Mouse (Mus musculus): ENCODE results near the gene Astn2. TPM values are rescaled to one million over a fixed set of nuclear protein-coding genes. Genes with fewer than 3 reads are reported as not detected.

Gene Astn2
- polyA plus RNA-seq, 1 experiment from 2014 or later = 0.15 TPM

DNA sequence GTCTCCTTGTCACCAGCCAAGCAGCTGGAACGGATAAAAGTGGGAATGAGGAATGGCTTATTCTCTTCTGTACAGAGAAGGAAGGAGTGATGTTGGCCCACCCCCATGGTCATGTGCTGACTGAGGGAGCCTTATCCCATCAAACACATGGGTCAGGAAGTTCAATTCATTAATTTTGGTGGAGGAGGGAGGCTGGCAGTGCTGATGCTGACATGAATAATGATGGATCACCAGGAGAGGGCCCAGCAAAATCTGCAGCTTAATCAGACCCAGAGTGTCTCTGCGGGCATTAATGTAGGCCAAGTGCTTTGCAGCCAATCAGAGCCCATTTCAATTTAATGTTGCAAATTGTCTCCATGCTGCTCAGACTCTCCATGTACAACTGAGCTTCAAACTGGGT lies 172.1 kb downstream of the Astn2 start:
- H3K9ac ChIP-seq (ENCODE audit: low read length) = no peak overlapping the region
- H3K4me2 ChIP-seq (ENCODE audit: low read depth, low read length) = no peak overlapping the region
- H3K4me3 ChIP-seq (replicated peaks; ENCODE audit: low read length) = no peak overlapping the region
- no peaks in the 10 kb centered on the region for H3K9me3 ChIP-seq (replicated peaks; ENCODE audit: control insufficient read depth, low read length)
- H3K27me3 ChIP-seq (ENCODE audit: control insufficient read depth, insufficient read depth, low read length) = no peaks in the 10 kb centered on the region
- WGBS = 43% methylated on average over 2 of the region's 2 CpGs
- H3K27ac ChIP-seq (ENCODE audit: low read length) = no peak overlapping the region
- H3K4me1 ChIP-seq (ENCODE audit: control insufficient read depth, insufficient read depth, low read length) = no peaks in the 10 kb centered on the region
- no peak for ATAC-seq (ENCODE audit: insufficient read depth, low FRiP score)
- no peaks in the 10 kb centered on the region for H3K36me3 ChIP-seq (ENCODE audit: control insufficient read depth, insufficient read depth, low read length)

- Histone ChIP-seq H3K4me1 (ENCODE audit: control insufficient read depth, insufficient read depth, low read length) (no peaks in the 10 kb centered on the region), H3K36me3 (ENCODE audit: control insufficient read depth, insufficient read depth, low read length) (no peaks in the 10 kb centered on the region), H3K4me3 (replicated peaks; ENCODE audit: low read length) (no peak overlapping the region), H3K27ac (ENCODE audit: low read length) (no peak overlapping the region), H3K9ac (ENCODE audit: low read length) (no peak overlapping the region), H3K4me2 (ENCODE audit: low read depth, low read length) (no peak overlapping the region), H3K9me3 (replicated peaks; ENCODE audit: control insufficient read depth, low read length) (no peaks in the 10 kb centered on the region), H3K27me3 (ENCODE audit: control insufficient read depth, insufficient read depth, low read length) (no peaks in the 10 kb centered on the region)
- no peak for ATAC-seq (ENCODE audit: insufficient read depth, low FRiP score)
- WGBS = 70% methylated on average over 4 of the region's 4 CpGs
Observed at GRCm38 (mm10) chr4:66230735-66231134, 173.7 kb downstream of the Astn2 start.

GRCm38 (mm10) chr4:66222602-66223317 lies 181.7 kb downstream of the Astn2 start:
- H3K4me2 ChIP-seq (ENCODE audit: low read depth, low read length) = no peak overlapping the region
- 83% methylated on average over 9 of the region's 9 CpGs for WGBS
- H3K4me1 ChIP-seq (ENCODE audit: control insufficient read depth, insufficient read depth, low read length) = no peaks in the 10 kb centered on the region
- no peaks in the 10 kb centered on the region for H3K27me3 ChIP-seq (ENCODE audit: control insufficient read depth, insufficient read depth, low read length)
- no peaks in the 10 kb centered on the region for H3K36me3 ChIP-seq (ENCODE audit: control insufficient read depth, insufficient read depth, low read length)
- no peak overlapping the region for H3K27ac ChIP-seq (ENCODE audit: low read length)
- ATAC-seq (ENCODE audit: insufficient read depth, low FRiP score) = no peak
- H3K4me3 ChIP-seq (replicated peaks; ENCODE audit: low read length) = no peak overlapping the region
- H3K9me3 ChIP-seq (replicated peaks; ENCODE audit: control insufficient read depth, low read length) = no peaks in the 10 kb centered on the region
- no peak overlapping the region for H3K9ac ChIP-seq (ENCODE audit: low read length)

GRCm38 (mm10) chr4:66215170-66215618 lies 189.2 kb downstream of the Astn2 start:
- no peaks in the 10 kb centered on the region for H3K36me3 ChIP-seq (ENCODE audit: control insufficient read depth, insufficient read depth, low read length)
- H3K9ac ChIP-seq (ENCODE audit: low read length) = no peak overlapping the region
- H3K27me3 ChIP-seq (ENCODE audit: control insufficient read depth, insufficient read depth, low read length) = no peaks in the 10 kb centered on the region
- 55% methylated on average over 9 of the region's 9 CpGs for WGBS
- no peak overlapping the region for H3K4me3 ChIP-seq (replicated peaks; ENCODE audit: low read length)
- no peak overlapping the region for H3K27ac ChIP-seq (ENCODE audit: low read length)
- H3K4me2 ChIP-seq (ENCODE audit: low read depth, low read length) = no peak overlapping the region
- ATAC-seq (ENCODE audit: insufficient read depth, low FRiP score) = no peak
- no peaks in the 10 kb centered on the region for H3K4me1 ChIP-seq (ENCODE audit: control insufficient read depth, insufficient read depth, low read length)
- H3K9me3 ChIP-seq (replicated peaks; ENCODE audit: control insufficient read depth, low read length) = no peaks in the 10 kb centered on the region

- H3K4me1 ChIP-seq (ENCODE audit: control insufficient read depth, insufficient read depth, low read length) = no peaks in the 10 kb centered on the region
- H3K27me3 ChIP-seq (ENCODE audit: control insufficient read depth, insufficient read depth, low read length) = no peaks in the 10 kb centered on the region
- H3K27ac ChIP-seq (ENCODE audit: low read length) = no peak overlapping the region
- H3K9me3 ChIP-seq (replicated peaks; ENCODE audit: control insufficient read depth, low read length) = no peaks in the 10 kb centered on the region
- no peak overlapping the region for H3K4me2 ChIP-seq (ENCODE audit: low read depth, low read length)
- WGBS = 89% methylated on average over 8 of the region's 8 CpGs
- H3K9ac ChIP-seq (ENCODE audit: low read length) = no peak overlapping the region
- ATAC-seq (ENCODE audit: insufficient read depth, low FRiP score) = no peak
- H3K36me3 ChIP-seq (ENCODE audit: control insufficient read depth, insufficient read depth, low read length) = no peaks in the 10 kb centered on the region
- no peak overlapping the region for H3K4me3 ChIP-seq (replicated peaks; ENCODE audit: low read length)
Observed at GRCm38 (mm10) chr4:66189636-66190035, 214.8 kb downstream of the Astn2 start.

DNA sequence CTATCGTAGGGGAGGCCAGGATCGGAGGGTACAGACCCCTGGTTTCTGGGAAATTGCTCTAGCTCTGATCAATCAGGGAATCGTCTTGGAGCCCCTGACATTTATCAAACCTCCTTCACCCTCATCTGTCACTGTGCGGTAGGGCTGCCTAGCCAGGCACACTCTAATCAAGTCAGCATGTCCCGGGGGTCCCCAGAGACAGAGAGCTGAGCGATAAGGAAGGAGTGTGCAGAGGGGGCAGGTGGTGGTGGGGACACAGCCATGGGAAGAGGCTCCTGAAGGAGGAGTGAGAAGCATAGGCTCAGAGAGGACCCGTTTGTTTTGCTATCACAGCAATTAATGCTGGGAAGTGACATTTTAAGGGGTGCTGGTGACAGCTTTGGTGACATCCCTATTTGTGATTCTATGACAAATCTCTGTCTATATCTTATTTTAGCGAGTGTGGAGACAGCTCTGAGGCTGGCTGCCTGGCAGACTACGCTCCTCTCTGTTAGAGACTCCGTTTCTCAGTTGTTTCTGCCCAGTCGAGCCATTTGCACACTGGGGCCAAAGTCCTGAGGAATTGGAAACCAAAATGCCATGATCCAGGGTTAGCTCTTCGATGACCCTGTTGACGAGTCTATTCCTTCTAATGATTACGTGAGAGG lies 228.4 kb downstream of the Astn2 start:
- no peak overlapping the region for H3K4me2 ChIP-seq (ENCODE audit: low read depth, low read length)
- no peaks in the 10 kb centered on the region for H3K27me3 ChIP-seq (ENCODE audit: control insufficient read depth, insufficient read depth, low read length)
- no peaks in the 10 kb centered on the region for H3K4me1 ChIP-seq (ENCODE audit: control insufficient read depth, insufficient read depth, low read length)
- no peak overlapping the region for H3K27ac ChIP-seq (ENCODE audit: low read length)
- WGBS = 51% methylated on average over 14 of the region's 14 CpGs
- H3K9ac ChIP-seq (ENCODE audit: low read length) = no peak overlapping the region
- no peak overlapping the region for H3K4me3 ChIP-seq (replicated peaks; ENCODE audit: low read length)
- H3K9me3 ChIP-seq (replicated peaks; ENCODE audit: control insufficient read depth, low read length) = no peaks in the 10 kb centered on the region
- no peak for ATAC-seq (ENCODE audit: insufficient read depth, low FRiP score)
- no peaks in the 10 kb centered on the region for H3K36me3 ChIP-seq (ENCODE audit: control insufficient read depth, insufficient read depth, low read length)

- no peak overlapping the region for H3K4me3 ChIP-seq (replicated peaks; ENCODE audit: low read length)
- no peaks in the 10 kb centered on the region for H3K4me1 ChIP-seq (ENCODE audit: control insufficient read depth, insufficient read depth, low read length)
- H3K27ac ChIP-seq (ENCODE audit: low read length) = no peak overlapping the region
- H3K36me3 ChIP-seq (ENCODE audit: control insufficient read depth, insufficient read depth, low read length) = no peaks in the 10 kb centered on the region
- H3K9me3 ChIP-seq (replicated peaks; ENCODE audit: control insufficient read depth, low read length) = no peaks in the 10 kb centered on the region
- no peaks in the 10 kb centered on the region for H3K27me3 ChIP-seq (ENCODE audit: control insufficient read depth, insufficient read depth, low read length)
- no peak for ATAC-seq (ENCODE audit: insufficient read depth, low FRiP score)
- H3K9ac ChIP-seq (ENCODE audit: low read length) = no peak overlapping the region
- no peak overlapping the region for H3K4me2 ChIP-seq (ENCODE audit: low read depth, low read length)
- WGBS = 74% methylated on average over 5 of the region's 5 CpGs
Observed at GRCm38 (mm10) chr4:66171583-66171982, 232.8 kb downstream of the Astn2 start.

GRCm38 (mm10) chr4:66170787-66171186 lies 233.6 kb downstream of the Astn2 start:
- no peak for ATAC-seq (ENCODE audit: insufficient read depth, low FRiP score)
- H3K36me3 ChIP-seq (ENCODE audit: control insufficient read depth, insufficient read depth, low read length) = no peaks in the 10 kb centered on the region
- H3K4me3 ChIP-seq (replicated peaks; ENCODE audit: low read length) = no peak overlapping the region
- H3K27me3 ChIP-seq (ENCODE audit: control insufficient read depth, insufficient read depth, low read length) = no peaks in the 10 kb centered on the region
- no peaks in the 10 kb centered on the region for H3K9me3 ChIP-seq (replicated peaks; ENCODE audit: control insufficient read depth, low read length)
- no peak overlapping the region for H3K4me2 ChIP-seq (ENCODE audit: low read depth, low read length)
- 88% methylated on average over 3 of the region's 3 CpGs for WGBS
- no peak overlapping the region for H3K9ac ChIP-seq (ENCODE audit: low read length)
- no peak overlapping the region for H3K27ac ChIP-seq (ENCODE audit: low read length)
- no peaks in the 10 kb centered on the region for H3K4me1 ChIP-seq (ENCODE audit: control insufficient read depth, insufficient read depth, low read length)

GRCm38 (mm10) chr4:66169485-66169884 lies 234.9 kb downstream of the Astn2 start:
- no peak overlapping the region for H3K27ac ChIP-seq (ENCODE audit: low read length)
- no peak overlapping the region for H3K4me2 ChIP-seq (ENCODE audit: low read depth, low read length)
- ATAC-seq (ENCODE audit: insufficient read depth, low FRiP score) = no peak
- no peak overlapping the region for H3K9ac ChIP-seq (ENCODE audit: low read length)
- H3K9me3 ChIP-seq (replicated peaks; ENCODE audit: control insufficient read depth, low read length) = no peaks in the 10 kb centered on the region
- WGBS = 27% methylated on average over 2 of the region's 2 CpGs
- no peaks in the 10 kb centered on the region for H3K36me3 ChIP-seq (ENCODE audit: control insufficient read depth, insufficient read depth, low read length)
- no peaks in the 10 kb centered on the region for H3K27me3 ChIP-seq (ENCODE audit: control insufficient read depth, insufficient read depth, low read length)
- H3K4me3 ChIP-seq (replicated peaks; ENCODE audit: low read length) = no peak overlapping the region
- H3K4me1 ChIP-seq (ENCODE audit: control insufficient read depth, insufficient read depth, low read length) = no peaks in the 10 kb centered on the region
